Mouse (Mus musculus) spleen, adult 2 months (tissue): ENCODE measurements around the gene Fhad1.

Experiments used
- CTCF ChIP-seq: fragments of 200-500 bp; IDR thresholded peaks from 2 replicates; pipeline ENCODE4 v1.5.1; 2011; ENCODE audit warnings: mild to moderate bottlenecking, inconsistent platforms; ENCODE audit not compliant: insufficient read depth, insufficient read length, insufficient replicate concordance; ENCODE audit errors: extremely low read depth
- POLR2A ChIP-seq: fragments of 200-500 bp; IDR thresholded peaks from 2 replicates; pipeline ENCODE4 v1.6.1; 2011; ENCODE audit warnings: low read depth, low read length, inconsistent platforms

GRCm38 (mm10) chr4:141942403-141942802 is 72.5 kb downstream of the Fhad1 start:
- TF ChIP-seq CTCF (no peak), POLR2A (no peak)
